Mouse (Mus musculus): Measurements from ENCODE around the gene Bbx. TPM values are rescaled to one million over a fixed set of nuclear protein-coding genes. Genes with fewer than 3 reads are reported as not detected.

The Bbx gene
- total and polyA plus RNA-seq, 3 experiments: 3.7 to 112 (median 43.7) TPM

- Histone ChIP-seq H3K9me3 (replicated peaks) (no peaks in the 10 kb centered on the region), H3K4me1 (ENCODE audit: insufficient read depth, low read depth, low read length) (peaks cover 18% of the 10 kb centered on the region), H3K36me3 (replicated peaks) (peaks cover 5% of the 10 kb centered on the region), H3K27me3 (ENCODE audit: insufficient read depth, low read length) (no peaks in the 10 kb centered on the region), H3K4me3 (ENCODE audit: low read depth, low read length) (no peak overlapping the region)
- DNase-seq (ENCODE audit: low spot score) (no peak), ATAC-seq (ENCODE audit: extremely low read depth, insufficient number of reproducible peaks, low FRiP score, poor library complexity, severe bottlenecking) (no peak)
- TF ChIP-seq POLR2AphosphoS5 (IDR thresholded peaks at IDR 0.05; ENCODE audit: insufficient replicate concordance, low read depth, low read length) (no peak), TAL1 (conservative IDR thresholded peaks at IDR 0.05; ENCODE audit: low read depth, low read length) (no peak), CTCF (IDR thresholded peaks at IDR 0.05; ENCODE audit: low read depth, low read length) (no peak), GATA1 (IDR thresholded peaks at IDR 0.05; ENCODE audit: borderline replicate concordance, low read length) (no peak), GATA2 (IDR thresholded peaks at IDR 0.05; ENCODE audit: borderline replicate concordance, low read depth, low read length) (no peak)
These were observed 59.6 kb downstream of the Bbx start for GRCm38 (mm10) chr16:50372543-50372942.

GRCm38 (mm10) chr16:50371460-50371859 is 60.7 kb downstream of the Bbx start:
- TF ChIP-seq GATA2 (IDR thresholded peaks at IDR 0.05; ENCODE audit: borderline replicate concordance, low read depth, low read length) (no peak), POLR2AphosphoS5 (IDR thresholded peaks at IDR 0.05; ENCODE audit: insufficient replicate concordance, low read depth, low read length) (no peak), TAL1 (conservative IDR thresholded peaks at IDR 0.05; ENCODE audit: low read depth, low read length) (no peak), GATA1 (IDR thresholded peaks at IDR 0.05; ENCODE audit: borderline replicate concordance, low read length) (no peak), CTCF (IDR thresholded peaks at IDR 0.05; ENCODE audit: low read depth, low read length) (no peak)
- H3K4me3 ChIP-seq (ENCODE audit: low read depth, low read length): no peak overlapping the region
- H3K4me1 ChIP-seq (ENCODE audit: insufficient read depth, low read depth, low read length): peaks cover 23% of the 10 kb centered on the region
- H3K9me3 ChIP-seq (replicated peaks): no peaks in the 10 kb centered on the region
- no peak for DNase-seq (ENCODE audit: low spot score)
- peaks cover 5% of the 10 kb centered on the region for H3K36me3 ChIP-seq (replicated peaks)
- no peak for ATAC-seq (ENCODE audit: extremely low read depth, insufficient number of reproducible peaks, low FRiP score, poor library complexity, severe bottlenecking)
- no peaks in the 10 kb centered on the region for H3K27me3 ChIP-seq (ENCODE audit: insufficient read depth, low read length)

- no peak overlapping the region for H3K4me3 ChIP-seq (ENCODE audit: low read depth, low read length)
- TF ChIP-seq CTCF (IDR thresholded peaks at IDR 0.05; ENCODE audit: low read depth, low read length) (no peak), GATA2 (IDR thresholded peaks at IDR 0.05; ENCODE audit: borderline replicate concordance, low read depth, low read length) (no peak), POLR2AphosphoS5 (IDR thresholded peaks at IDR 0.05; ENCODE audit: insufficient replicate concordance, low read depth, low read length) (no peak), TAL1 (conservative IDR thresholded peaks at IDR 0.05; ENCODE audit: low read depth, low read length) (no peak), GATA1 (IDR thresholded peaks at IDR 0.05; ENCODE audit: borderline replicate concordance, low read length) (no peak)
These were observed 61.8 kb downstream of the Bbx start for GRCm38 (mm10) chr16:50370423-50370822.

GRCm38 (mm10) chr16:50366556-50366955 is 65.6 kb downstream of the Bbx start:
- ATAC-seq (ENCODE audit: extremely low read depth, insufficient number of reproducible peaks, low FRiP score, poor library complexity, severe bottlenecking): no peak
- no peaks in the 10 kb centered on the region for H3K9me3 ChIP-seq (replicated peaks)
- H3K27me3 ChIP-seq (ENCODE audit: insufficient read depth, low read length): no peaks in the 10 kb centered on the region
- DNase-seq (ENCODE audit: low spot score): no peak
- peaks cover 28% of the 10 kb centered on the region for H3K4me1 ChIP-seq (ENCODE audit: insufficient read depth, low read depth, low read length)
- no peak overlapping the region for H3K4me3 ChIP-seq (ENCODE audit: low read depth, low read length)
- H3K36me3 ChIP-seq (replicated peaks): peaks cover 9% of the 10 kb centered on the region
- no peak for TF ChIP-seq GATA2 (IDR thresholded peaks at IDR 0.05; ENCODE audit: borderline replicate concordance, low read depth, low read length)
- TF ChIP-seq TAL1 (conservative IDR thresholded peaks at IDR 0.05; ENCODE audit: low read depth, low read length): no peak
- no peak for TF ChIP-seq CTCF (IDR thresholded peaks at IDR 0.05; ENCODE audit: low read depth, low read length)

More at GRCm38 (mm10) chr16:50370423-50370822, 61.8 kb downstream of the Bbx start:
- peaks cover 25% of the 10 kb centered on the region for H3K4me1 ChIP-seq (ENCODE audit: insufficient read depth, low read depth, low read length)
- ATAC-seq (ENCODE audit: extremely low read depth, insufficient number of reproducible peaks, low FRiP score, poor library complexity, severe bottlenecking): no peak; the same call in 1 of the 2 replicates
- H3K36me3 ChIP-seq (replicated peaks): peaks cover 5% of the 10 kb centered on the region
- H3K27me3 ChIP-seq (ENCODE audit: insufficient read depth, low read length): no peaks in the 10 kb centered on the region
- DNase-seq (ENCODE audit: low spot score): no peak
- H3K9me3 ChIP-seq (replicated peaks): no peaks in the 10 kb centered on the region

- no peak for DNase-seq (ENCODE audit: low spot score)
- H3K36me3 ChIP-seq (replicated peaks): peaks cover 11% of the 10 kb centered on the region
- H3K9me3 ChIP-seq (replicated peaks): no peaks in the 10 kb centered on the region
- H3K4me3 ChIP-seq (ENCODE audit: low read depth, low read length): peak overlapping the region; percentile 6; the same call in 1 of the 2 replicates
- no peak for TF ChIP-seq GATA1 (IDR thresholded peaks at IDR 0.05; ENCODE audit: borderline replicate concordance, low read length)
- TF ChIP-seq TAL1 (conservative IDR thresholded peaks at IDR 0.05; ENCODE audit: low read depth, low read length): no peak
- TF ChIP-seq GATA2 (IDR thresholded peaks at IDR 0.05; ENCODE audit: borderline replicate concordance, low read depth, low read length): no peak
- TF ChIP-seq CTCF (IDR thresholded peaks at IDR 0.05; ENCODE audit: low read depth, low read length): no peak
- no peak for TF ChIP-seq POLR2AphosphoS5 (IDR thresholded peaks at IDR 0.05; ENCODE audit: insufficient replicate concordance, low read depth, low read length)
- H3K4me1 ChIP-seq (ENCODE audit: insufficient read depth, low read depth, low read length): peaks cover 20% of the 10 kb centered on the region
- peak; percentile 40 for ATAC-seq (ENCODE audit: extremely low read depth, insufficient number of reproducible peaks, low FRiP score, poor library complexity, severe bottlenecking)
- H3K27me3 ChIP-seq (ENCODE audit: insufficient read depth, low read length): no peaks in the 10 kb centered on the region
These were observed 67.8 kb downstream of the Bbx start for GRCm38 (mm10) chr16:50364189-50365059.

- no peak overlapping the region for H3K4me3 ChIP-seq (ENCODE audit: low read depth, low read length)
- DNase-seq (ENCODE audit: low spot score) (no peak), ATAC-seq (ENCODE audit: extremely low read depth, insufficient number of reproducible peaks, low FRiP score, poor library complexity, severe bottlenecking) (no peak)
- peaks cover 11% of the 10 kb centered on the region for H3K36me3 ChIP-seq (replicated peaks)
- TF ChIP-seq CTCF (IDR thresholded peaks at IDR 0.05; ENCODE audit: low read depth, low read length): no peak
- no peak for TF ChIP-seq TAL1 (conservative IDR thresholded peaks at IDR 0.05; ENCODE audit: low read depth, low read length)
- H3K4me1 ChIP-seq (ENCODE audit: insufficient read depth, low read depth, low read length): peaks cover 20% of the 10 kb centered on the region
- H3K9me3 ChIP-seq (replicated peaks): no peaks in the 10 kb centered on the region
- no peaks in the 10 kb centered on the region for H3K27me3 ChIP-seq (ENCODE audit: insufficient read depth, low read length)
These were observed 68.6 kb downstream of the Bbx start for GRCm38 (mm10) chr16:50363443-50364188.
